In genomic region chr9:67683367-67683766, GRCm38 (mm10) we compare ENCODE assay signal across 9 mouse cellular contexts.
DNase-seq lines count a peak whose midpoint lies in the region; ATAC-seq and TF ChIP-seq lines count a peak whose summit lies in the region.
"Had no signal": no experiment of that assay in that cellular context is flagged by ENCODE, and none has a peak within 500 bp of the region (broad histone marks: within the 10 kb centered on the region; RNA-seq: fewer than 3 reads in every experiment).

No protein-coding gene starts in this region.

- TF ChIP-seq POLR2A in bone marrow macrophage, adult 2 months (IDR thresholded peaks at IDR 0.05; ENCODE audit: borderline replicate concordance, low read depth, low read length), result no peak

- ATAC-seq in embryonic facial prominence, embryonic 14.5 days (ENCODE audit: low read depth), result peak; percentile 72
- ATAC-seq in hindbrain, embryonic 12.5 days (ENCODE audit: low FRiP score), result peak; percentile 66; the same call in 1 of the 2 replicates
- ATAC-seq in midbrain, embryonic 14.5 days (ENCODE audit: low FRiP score, low TSS enrichment), result no peak
- ATAC-seq in stomach, postnatal 0 days (ENCODE audit: low FRiP score, low TSS enrichment), result 0 out of 2 replicates have a peak, but pooled peaks have one; percentile 63

- no peak overlapping the region for H3K4me3 ChIP-seq in bone marrow macrophage, adult 2 months (ENCODE audit: insufficient read depth, low read length)
- no peak overlapping the region for H3K4me3 ChIP-seq in embryonic facial prominence, embryonic 14.5 days (ENCODE audit: low read depth, low read length)
- H3K4me3 ChIP-seq in hindbrain, embryonic 12.5 days, result no peak overlapping the region
- H3K4me3 ChIP-seq in left cerebral cortex, adult 2 months, result no peak overlapping the region
- H3K4me3 ChIP-seq in midbrain, embryonic 14.5 days (replicated peaks; ENCODE audit: low read depth, low read length), result no peak overlapping the region
- H3K4me3 ChIP-seq in stomach, postnatal 0 days (ENCODE audit: low read depth, low read length), result no peak overlapping the region
- H3K4me3 ChIP-seq: midbrain, embryonic 12.5 days had no signal

- H3K9ac ChIP-seq in embryonic facial prominence, embryonic 14.5 days (ENCODE audit: low read depth, low read length), result no peak overlapping the region
- no peak overlapping the region for H3K9ac ChIP-seq in hindbrain, embryonic 12.5 days
- no peak overlapping the region for H3K9ac ChIP-seq in midbrain, embryonic 14.5 days (replicated peaks; ENCODE audit: low read length)
- no peak overlapping the region for H3K9ac ChIP-seq in stomach, postnatal 0 days (ENCODE audit: low read length)
- H3K9ac ChIP-seq: midbrain, embryonic 12.5 days had no signal

- H3K4me2 ChIP-seq in embryonic facial prominence, embryonic 14.5 days (ENCODE audit: low read depth, low read length), result no peak overlapping the region
- no peak overlapping the region for H3K4me2 ChIP-seq in hindbrain, embryonic 12.5 days (replicated peaks)
- no peak overlapping the region for H3K4me2 ChIP-seq in midbrain, embryonic 14.5 days (ENCODE audit: low read length)
- H3K4me2 ChIP-seq in stomach, postnatal 0 days (replicated peaks; ENCODE audit: low read depth), result no peak overlapping the region
- H3K4me2 ChIP-seq: midbrain, embryonic 12.5 days had no signal

- H3K27ac ChIP-seq in bone marrow macrophage, adult 2 months (ENCODE audit: insufficient read depth, low read depth, low read length), result no peak overlapping the region
- no peak overlapping the region for H3K27ac ChIP-seq in embryonic facial prominence, embryonic 14.5 days (replicated peaks; ENCODE audit: low read depth, low read length)
- no peak overlapping the region for H3K27ac ChIP-seq in hindbrain, embryonic 12.5 days
- H3K27ac ChIP-seq in left cerebral cortex, adult 2 months, result no peak overlapping the region
- H3K27ac ChIP-seq in midbrain, embryonic 14.5 days (replicated peaks; ENCODE audit: low read depth, low read length), result no peak overlapping the region
- H3K27ac ChIP-seq in stomach, postnatal 0 days (replicated peaks), result no peak overlapping the region
- H3K27ac ChIP-seq: midbrain, embryonic 12.5 days had no signal

- intact Hi-C loops in heart, postnatal 25 days (cut with DNase I), result loop anchor here (5.0 kb wide), 1 partner anchor 119 kb away; no protein-coding TSS in a partner anchor
- intact Hi-C loops in left cerebral cortex, adult 2 months (cut with DNase I), result loop anchor here (5.0 kb wide), 2 partner anchors 54 to 289 kb away; no protein-coding TSS in a partner anchor

- TF ChIP-seq CTCF in bone marrow macrophage, adult 2 months (IDR thresholded peaks at IDR 0.05; ENCODE audit: low read depth, low read length), result 0 out of 2 replicates have a peak, but pooled peaks have one; percentile 34
- TF ChIP-seq CTCF in left cerebral cortex, adult 2 months (IDR thresholded peaks at IDR 0.05), result peak; percentile 77
- peak; percentile 89 for TF ChIP-seq CTCF in stomach, postnatal 0 days (IDR thresholded peaks at IDR 0.05; ENCODE audit: low read depth)

- 8% methylated on average over 7 of the region's 7 CpGs for WGBS in embryonic facial prominence, embryonic 14.5 days
- 17% methylated on average over 7 of the region's 7 CpGs for WGBS in hindbrain, embryonic 12.5 days
- WGBS in midbrain, embryonic 14.5 days, result 10% methylated on average over 7 of the region's 7 CpGs
- WGBS in stomach, postnatal 0 days, result 7% methylated on average over 7 of the region's 7 CpGs

- no peaks in the 10 kb centered on the region for H3K4me1 ChIP-seq in bone marrow macrophage, adult 2 months (ENCODE audit: control insufficient read depth, insufficient read depth, low read length)
- no peaks in the 10 kb centered on the region for H3K4me1 ChIP-seq in embryonic facial prominence, embryonic 14.5 days (ENCODE audit: control insufficient read depth, insufficient read depth, low read length)
- H3K4me1 ChIP-seq in hindbrain, embryonic 12.5 days, result no peaks in the 10 kb centered on the region
- H3K4me1 ChIP-seq in midbrain, embryonic 14.5 days (ENCODE audit: control insufficient read depth, insufficient read depth, low read length), result no peaks in the 10 kb centered on the region
- no peaks in the 10 kb centered on the region for H3K4me1 ChIP-seq in stomach, postnatal 0 days (replicated peaks; ENCODE audit: control insufficient read depth, insufficient read depth)
- H3K4me1 ChIP-seq: midbrain, embryonic 12.5 days had no signal

- DNase-seq in heart, adult 18-20 months, result peak; percentile 22 to 73
- DNase-seq in heart, postnatal 25 days (ENCODE audit: low spot score), result no peak
- peak; percentile 88 for DNase-seq in embryonic facial prominence, embryonic 14.5 days (ENCODE audit: low spot score)
- peak; percentile 57 to 71 for DNase-seq in left cerebral cortex, adult 2 months (ENCODE audit: extremely low spot score in 1 of 2, low spot score in 2 of 2)
- DNase-seq in midbrain, embryonic 14.5 days, result peak; percentile 95
- DNase-seq in stomach, postnatal 0 days (ENCODE audit: low spot score), result peak; percentile 78

- no peak for TF ChIP-seq EP300 in stomach, postnatal 0 days (optimal IDR thresholded peaks at IDR 0.05)

- H3K36me3 ChIP-seq in embryonic facial prominence, embryonic 14.5 days (ENCODE audit: control insufficient read depth, insufficient read depth, low read length), result no peaks in the 10 kb centered on the region
- H3K36me3 ChIP-seq in hindbrain, embryonic 12.5 days, result no peaks in the 10 kb centered on the region
- H3K36me3 ChIP-seq in midbrain, embryonic 14.5 days (ENCODE audit: control insufficient read depth, insufficient read depth, low read length), result no peaks in the 10 kb centered on the region
- H3K36me3 ChIP-seq in stomach, postnatal 0 days (ENCODE audit: control insufficient read depth, insufficient read depth, low read length), result no peaks in the 10 kb centered on the region
- H3K36me3 ChIP-seq: midbrain, embryonic 12.5 days had no signal

- H3K9me3 ChIP-seq in embryonic facial prominence, embryonic 14.5 days (ENCODE audit: control insufficient read depth, low read length), result peaks cover 10% of the 10 kb centered on the region; the same call in 1 of the 2 replicates
- peaks cover 7% of the 10 kb centered on the region; the same call in 1 of the 2 replicates for H3K9me3 ChIP-seq in hindbrain, embryonic 12.5 days (replicated peaks)
- H3K9me3 ChIP-seq in midbrain, embryonic 14.5 days (ENCODE audit: control insufficient read depth, low read length), result 0 out of 2 replicates have a peak, but pooled peaks cover 12% of the 10 kb centered on the region
- no peaks in the 10 kb centered on the region for H3K9me3 ChIP-seq in stomach, postnatal 0 days (ENCODE audit: control insufficient read depth, low read length)

- H3K27me3 ChIP-seq in embryonic facial prominence, embryonic 14.5 days (replicated peaks; ENCODE audit: control insufficient read depth, insufficient read depth, low read length), result no peaks in the 10 kb centered on the region
- H3K27me3 ChIP-seq in hindbrain, embryonic 12.5 days, result no peaks in the 10 kb centered on the region
- no peaks in the 10 kb centered on the region for H3K27me3 ChIP-seq in midbrain, embryonic 14.5 days (ENCODE audit: control insufficient read depth, insufficient read depth, low read length)
- H3K27me3 ChIP-seq in stomach, postnatal 0 days (ENCODE audit: control insufficient read depth, insufficient read depth, low read length), result no peaks in the 10 kb centered on the region
- H3K27me3 ChIP-seq: midbrain, embryonic 12.5 days had no signal

Comparison
In these comparisons a context has a peak if more than half of its experiments do, and no peak if none do; other contexts are left out.
1. CTCF ChIP-seq: peak in every context shown above with its lines; median percentile 89 in stomach, postnatal 0 days; 77 in left cerebral cortex, adult 2 months; 34 in bone marrow macrophage, adult 2 months.